Mouse (Mus musculus) spleen, adult 2 months (tissue): ENCODE data around the gene Tenm3.

Source experiments
- CTCF ChIP-seq: fragments of 200-500 bp; IDR thresholded peaks from 2 replicates; pipeline ENCODE4 v1.5.1; 2011; ENCODE audit warnings: mild to moderate bottlenecking, inconsistent platforms; ENCODE audit not compliant: insufficient read depth, insufficient read length, insufficient replicate concordance; ENCODE audit errors: extremely low read depth
- POLR2A ChIP-seq: fragments of 200-500 bp; IDR thresholded peaks from 2 replicates; pipeline ENCODE4 v1.6.1; 2011; ENCODE audit warnings: low read depth, low read length, inconsistent platforms

- TF ChIP-seq CTCF = no peak
- TF ChIP-seq POLR2A = no peak
Observed at GRCm38 (mm10) chr8:48822291-48822690, 21.5 kb downstream of the Tenm3 start.
